Mouse (Mus musculus): Measurements from ENCODE around the gene Polr2m.

DNA sequence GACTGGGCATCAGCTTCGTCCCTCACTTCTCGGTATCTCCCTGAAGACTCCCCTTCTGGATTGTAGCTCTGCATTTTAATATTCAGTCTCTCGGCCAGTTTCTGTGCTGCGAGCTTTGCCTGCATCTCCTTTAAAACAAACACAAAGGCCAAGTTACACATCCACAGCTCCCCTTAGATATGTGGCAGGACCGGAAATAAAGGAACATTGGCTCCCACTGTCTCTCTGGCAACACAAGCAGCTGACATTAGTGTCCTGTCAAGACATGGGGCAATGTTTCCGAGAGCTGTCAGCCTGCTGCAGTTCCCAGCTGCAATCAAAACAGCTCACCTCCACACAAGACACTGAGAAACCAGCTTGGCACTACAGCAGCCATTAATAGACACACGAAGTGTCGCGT, 6.3 kb downstream of the Polr2m start:
- no peak for TF ChIP-seq POLR2A (IDR thresholded peaks at IDR 0.05; ENCODE audit: control insufficient read depth, extremely low read depth, insufficient read depth, low read length, poor library complexity)
- no peak for TF ChIP-seq CTCF (IDR thresholded peaks at IDR 0.05; ENCODE audit: borderline replicate concordance, control insufficient read depth, extremely low read depth, insufficient read depth, low read length, poor library complexity)
